Mouse (Mus musculus): Measurements from ENCODE around the gene Fam98c.
"Not testable (repeated sequence)": the region's sequence is repeated elsewhere in the genome, so short reads cannot be mapped to it uniquely, and the experiment has no call there.

The Fam98c gene

GRCm38 (mm10) chr7:29162294-29162693, 6.3 kb upstream of the Fam98c start:
- DNase-seq (ENCODE audit: low read depth in 1 of 2, low spot score in 2 of 2), result no peak

- DNase-seq (ENCODE audit: low read depth in 1 of 2, low spot score in 2 of 2), result no peak
Observed at GRCm38 (mm10) chr7:29158264-29158663, 2.2 kb upstream of the Fam98c start.

DNA sequence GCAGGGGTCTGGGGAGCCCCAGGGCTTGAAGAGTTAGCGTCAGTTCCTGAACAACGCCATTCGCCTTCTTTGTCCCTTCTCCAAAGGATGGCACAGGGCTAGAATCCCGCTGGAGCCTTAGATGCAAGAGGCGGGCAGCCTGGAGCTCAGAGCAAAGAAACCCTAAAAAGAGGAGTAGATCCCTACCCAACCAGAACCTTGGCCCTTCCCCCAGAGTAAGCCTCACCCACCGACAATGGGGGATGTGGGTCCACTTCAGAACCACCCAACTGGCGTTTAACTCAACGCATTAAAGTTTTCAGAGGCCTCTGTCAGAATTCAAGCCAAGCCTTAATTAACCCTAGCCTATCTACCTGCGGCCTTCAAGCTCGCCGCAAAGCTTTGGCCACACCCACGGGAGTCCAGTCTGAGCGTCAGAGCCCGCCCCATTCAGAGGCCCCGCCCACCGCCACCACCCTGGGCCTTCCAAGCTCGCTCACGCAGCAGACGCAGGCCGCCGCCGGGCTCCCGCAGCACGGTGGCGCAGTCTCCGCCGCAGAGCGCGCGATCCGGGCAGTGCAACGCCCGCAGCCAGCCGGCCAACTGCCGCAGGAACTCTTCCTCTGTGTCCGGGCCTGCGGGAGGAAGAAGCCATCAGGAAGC, 717 bp downstream of the Fam98c start:
- peak in 1 of 2 experiments; percentile 75 for DNase-seq (ENCODE audit: low read depth in 1 of 2, low spot score in 2 of 2)

DNA sequence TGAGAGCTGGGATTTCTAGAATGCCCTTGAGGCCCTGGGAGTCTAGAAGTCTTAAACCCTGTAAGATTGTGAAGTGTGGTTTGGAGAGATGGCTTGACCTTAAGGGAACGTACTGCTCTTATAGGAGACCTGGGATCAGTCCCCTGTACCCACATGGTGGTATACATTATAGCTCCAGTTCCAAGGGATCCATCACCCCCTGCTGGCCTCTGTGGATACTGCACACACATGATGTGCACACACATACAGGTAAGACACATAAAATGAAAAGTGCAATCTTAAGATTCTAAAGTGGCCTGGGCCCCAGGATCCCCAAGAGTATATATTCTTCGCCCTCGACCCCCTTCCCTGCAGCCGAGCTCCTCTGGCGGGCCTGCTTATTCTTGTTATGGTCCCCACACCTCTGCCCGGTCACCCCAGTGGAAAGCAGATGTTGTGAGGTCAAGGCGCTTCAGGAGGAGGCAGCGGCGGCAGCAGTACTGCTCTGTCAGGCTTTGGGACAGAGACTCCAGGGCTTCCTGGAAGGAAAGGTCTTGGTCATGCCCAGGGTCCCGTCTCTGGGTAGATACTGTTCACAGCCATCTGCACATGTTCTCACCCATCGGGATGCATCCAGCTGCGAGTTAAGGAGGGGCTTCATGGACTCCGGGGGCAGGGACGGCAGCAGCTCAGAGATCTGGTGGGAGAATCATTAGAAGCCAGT, 1.9 kb downstream of the Fam98c start:
- DNase-seq (ENCODE audit: low read depth in 1 of 2, low spot score in 2 of 2), result no peak

DNA sequence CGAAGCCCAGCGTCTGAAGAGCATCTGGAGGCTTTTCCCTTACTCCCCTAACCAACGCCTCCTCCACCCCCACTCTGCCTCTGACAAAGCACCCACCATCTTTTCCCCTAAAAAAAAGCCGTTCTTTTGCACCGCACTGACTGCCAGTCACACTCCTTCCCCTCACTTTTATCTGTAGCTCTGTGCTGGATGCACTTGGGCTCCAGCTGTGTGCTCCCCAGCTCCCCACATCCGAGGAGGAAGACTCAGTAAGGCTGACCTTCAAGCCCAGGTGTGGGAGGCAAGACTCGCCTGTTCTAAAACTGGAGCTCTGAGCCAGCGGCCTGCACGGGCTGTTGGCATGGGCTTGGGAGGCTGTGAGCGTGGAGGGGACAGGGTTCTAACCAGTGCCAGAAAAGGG, 4.5 kb downstream of the Fam98c start:
- DNase-seq (ENCODE audit: low read depth in 1 of 2, low spot score in 2 of 2), result no peak

GRCm38 (mm10) chr7:29148771-29149170, 7.3 kb downstream of the Fam98c start:
- no peak for DNase-seq (ENCODE audit: low read depth in 1 of 2, low spot score in 2 of 2)

GRCm38 (mm10) chr7:29146625-29147367, 9.2 kb downstream of the Fam98c start:
- no peak for DNase-seq (ENCODE audit: low read depth in 1 of 2, low spot score in 2 of 2)

DNA sequence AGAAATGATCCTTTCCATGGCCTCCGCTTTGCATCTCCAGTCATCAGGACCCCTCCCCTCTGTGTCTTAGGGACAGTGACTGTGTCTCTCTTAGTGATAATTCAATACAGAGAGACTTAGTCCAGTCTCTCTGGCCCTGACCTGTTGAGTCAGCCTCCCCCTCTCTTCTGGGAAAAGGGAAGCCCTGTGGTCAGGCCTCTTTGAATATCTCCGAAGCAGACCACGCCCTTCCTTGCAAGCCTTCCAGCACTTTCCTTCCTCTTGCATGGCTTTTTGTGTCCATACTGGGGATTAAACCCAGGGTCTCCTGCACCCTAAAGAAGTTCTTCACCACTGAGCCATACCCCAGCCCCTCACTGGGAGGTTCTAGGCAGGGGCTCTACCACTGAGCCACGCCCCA, 12.0 kb downstream of the Fam98c start:
- DNase-seq (ENCODE audit: low read depth in 1 of 2, low spot score in 2 of 2), result peak; percentile 16 to 39

- DNase-seq (ENCODE audit: low read depth in 1 of 2, low spot score in 2 of 2), result no peak
Observed at GRCm38 (mm10) chr7:29141416-29141815, 14.6 kb downstream of the Fam98c start.

DNA sequence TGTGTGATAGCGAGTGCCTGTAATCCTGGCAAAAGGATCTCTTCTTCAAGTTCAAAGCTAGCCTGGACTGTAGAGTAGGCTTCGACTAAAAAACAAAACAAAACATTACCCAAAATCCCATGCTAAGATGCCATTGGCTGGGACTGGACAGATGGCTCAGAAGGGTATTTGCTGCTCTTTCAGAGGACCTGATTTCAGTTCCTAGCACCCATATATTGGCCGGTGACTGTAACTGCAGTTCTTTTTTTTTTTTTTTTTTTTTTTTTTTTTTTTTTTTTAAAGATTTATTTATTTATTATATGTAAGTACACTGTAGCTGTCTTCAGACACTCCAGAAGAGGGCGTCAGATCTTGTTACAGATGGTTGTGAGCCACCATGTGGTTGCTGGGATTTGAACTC, 16.8 kb downstream of the Fam98c start:
- not testable (repeated sequence) for DNase-seq (ENCODE audit: low read depth in 1 of 2, low spot score in 2 of 2)

DNA sequence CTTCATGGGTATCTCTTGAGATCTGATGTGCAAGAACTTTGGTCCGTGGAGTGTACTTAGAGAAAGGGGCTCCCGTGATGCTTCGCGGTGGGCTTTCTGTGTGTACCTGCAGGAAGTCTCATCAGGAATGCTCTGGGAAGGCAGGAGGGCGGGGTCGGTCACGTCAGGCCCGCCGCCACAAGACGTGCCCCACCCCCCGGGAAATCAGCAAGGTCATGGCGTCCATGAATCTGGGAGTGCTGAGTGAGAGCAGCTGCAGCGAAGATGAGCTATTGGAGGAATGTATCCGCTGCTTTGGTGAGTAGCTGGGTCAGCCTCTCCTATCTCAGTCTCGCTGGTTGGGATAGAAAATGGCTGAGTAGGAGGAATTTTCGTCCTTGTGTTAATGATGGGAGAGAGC, 18.6 kb downstream of the Fam98c start:
- no peak for DNase-seq (ENCODE audit: low read depth in 1 of 2, low spot score in 2 of 2)

- peak in 1 of 2 experiments; percentile 13 for DNase-seq (ENCODE audit: low read depth in 1 of 2, low spot score in 2 of 2)
Observed at GRCm38 (mm10) chr7:29134693-29135386, 21.2 kb downstream of the Fam98c start, which contains the start of gene Rasgrp4. TSS of gene Rasgrp4 (plus strand) at chr7:29134851.

GRCm38 (mm10) chr7:29134230-29134629, 21.8 kb downstream of the Fam98c start:
- DNase-seq (ENCODE audit: low read depth in 1 of 2, low spot score in 2 of 2), result no peak

DNA sequence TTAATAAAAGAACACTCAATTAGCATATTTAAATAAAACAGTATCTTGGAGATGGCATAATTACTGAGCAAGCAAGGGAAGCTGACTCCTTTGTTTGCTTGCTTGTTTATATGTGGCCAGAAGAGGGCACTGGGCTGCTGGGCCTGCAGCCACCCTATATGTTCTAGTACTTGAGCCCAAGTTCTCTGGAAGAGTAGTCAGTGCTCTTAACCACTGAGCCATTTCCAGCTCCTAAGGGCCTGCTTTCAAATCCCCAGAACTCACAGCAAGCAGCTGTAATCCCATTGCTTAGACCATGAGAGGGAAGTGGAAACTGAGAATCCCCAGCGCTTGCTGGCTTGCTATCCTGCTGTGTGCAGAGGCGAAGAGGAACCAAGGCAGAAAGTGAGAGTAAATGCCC, 27.3 kb downstream of the Fam98c start:
- DNase-seq (ENCODE audit: low read depth in 1 of 2, low spot score in 2 of 2), result no peak

GRCm38 (mm10) chr7:29126173-29126915, 29.7 kb downstream of the Fam98c start:
- peak; percentile 59 to 73 for DNase-seq (ENCODE audit: low read depth in 1 of 2, low spot score in 2 of 2)

DNA sequence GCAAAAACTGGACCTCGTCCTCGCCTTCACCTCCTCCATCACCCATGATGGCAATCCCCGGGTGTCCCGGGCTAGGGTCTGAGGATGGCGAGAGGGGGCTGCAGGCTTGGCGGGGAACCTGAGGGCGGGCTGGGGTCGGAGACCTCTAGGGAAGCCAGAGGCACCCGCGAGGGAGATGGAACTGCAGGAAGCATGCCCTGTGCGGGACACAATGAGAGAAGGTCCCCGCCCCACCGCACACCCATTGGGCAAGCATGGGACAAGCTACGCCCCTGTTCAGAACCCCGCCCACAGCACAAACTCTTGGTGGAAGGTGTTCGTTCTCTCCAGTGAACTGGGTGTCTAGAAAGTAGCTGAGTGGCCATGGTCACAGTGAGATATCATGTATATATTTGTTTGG, 31.1 kb downstream of the Fam98c start, which contains the start of gene Ryr1:
Gene Ryr1 (minus strand): TSS at position 210 of the 400 bp plus-strand sequence.
- DNase-seq (ENCODE audit: low read depth in 1 of 2, low spot score in 2 of 2), result peak; percentile 19 to 22

GRCm38 (mm10) chr7:29123531-29124358, 32.3 kb downstream of the Fam98c start:
- DNase-seq (ENCODE audit: low read depth in 1 of 2, low spot score in 2 of 2), result no peak

DNA sequence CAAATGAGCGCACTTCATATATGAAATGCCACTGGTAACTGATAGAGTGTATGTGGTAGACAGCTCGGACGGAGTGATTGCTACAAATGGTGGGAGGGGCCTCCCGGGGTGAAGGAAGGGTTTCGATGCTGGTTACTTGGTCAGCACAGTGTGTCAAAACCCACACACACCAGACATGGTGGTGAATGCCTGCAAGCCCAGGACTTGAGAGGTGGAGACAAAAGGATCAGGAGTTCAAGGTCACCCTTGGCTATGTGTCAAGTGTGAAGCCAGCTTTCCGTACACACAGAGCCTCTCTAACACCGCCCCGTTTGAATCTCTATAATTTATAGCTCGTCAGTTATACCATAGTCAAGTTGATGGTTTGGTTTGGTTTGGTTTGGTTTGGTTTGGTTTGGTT, 33.2 kb downstream of the Fam98c start:
- DNase-seq (ENCODE audit: low read depth in 1 of 2, low spot score in 2 of 2), result no peak

DNA sequence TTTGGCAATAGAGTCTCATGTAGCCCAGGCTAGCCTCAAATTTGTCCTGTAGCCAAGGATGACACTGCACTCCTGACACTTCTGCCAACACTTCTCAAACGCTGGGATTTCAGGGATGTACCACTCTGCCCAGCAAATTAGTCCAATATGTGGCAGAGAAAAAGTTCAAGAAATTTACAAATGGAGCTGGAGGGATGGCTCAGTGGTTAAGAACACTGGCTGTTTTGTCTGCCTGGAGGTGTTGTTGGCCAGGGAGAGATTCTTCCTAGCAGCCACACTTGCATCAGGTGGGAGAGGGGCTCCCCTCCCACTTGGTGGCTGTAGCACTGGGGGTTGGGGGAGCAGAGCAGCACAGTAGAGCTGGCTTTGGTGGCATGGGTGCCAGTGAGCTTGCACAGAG, 36.5 kb downstream of the Fam98c start:
- no peak for DNase-seq (ENCODE audit: low read depth in 1 of 2, low spot score in 2 of 2)
